Comparison of ENCODE assay signal across 16 mouse cellular contexts in the genomic region with DNA sequence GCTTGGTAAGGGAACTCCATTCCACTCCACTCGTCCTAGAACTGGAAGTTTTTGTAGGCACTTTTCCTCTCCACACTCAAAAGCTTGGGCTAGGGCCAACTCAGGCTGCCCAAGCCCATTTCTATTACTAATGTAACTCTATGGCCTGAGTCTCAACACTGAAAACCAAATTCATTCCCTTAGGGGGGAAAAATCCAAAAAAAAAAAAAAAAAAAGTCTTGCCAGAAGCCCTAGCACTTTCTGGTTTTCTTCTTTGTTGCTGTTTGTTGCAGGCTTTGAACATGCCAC. TPM values are rescaled to one million over a fixed set of nuclear protein-coding genes. Genes with fewer than 3 reads are reported as not detected.
DNase-seq lines count a peak whose midpoint lies in the region; ATAC-seq and TF ChIP-seq lines count a peak whose summit lies in the region.
"Had no signal": no experiment of that assay in that cellular context is flagged by ENCODE, and none has a peak within 500 bp of the region (broad histone marks: within the 10 kb centered on the region; RNA-seq: fewer than 3 reads in every experiment).

No protein-coding gene starts in this region.

- TF ChIP-seq CTCF in kidney, postnatal 0 days (IDR thresholded peaks at IDR 0.05; ENCODE audit: low read depth), result no peak
- TF ChIP-seq CTCF in thymus, adult 2 months (IDR thresholded peaks at IDR 0.05; ENCODE audit: borderline replicate concordance, control insufficient read depth, extremely low read depth, insufficient read depth, low read length, poor library complexity), result no peak

- TF ChIP-seq POLR2A in thymus, adult 2 months (IDR thresholded peaks at IDR 0.05; ENCODE audit: control insufficient read depth, extremely low read depth, insufficient read depth, low read length, poor library complexity), result no peak

- H3K27ac ChIP-seq in kidney, postnatal 0 days, result no peak overlapping the region
- no peak overlapping the region for H3K27ac ChIP-seq in embryonic facial prominence, embryonic 11.5 days (replicated peaks; ENCODE audit: low read depth, low read length)
- peak overlapping the region; percentile 87 for H3K27ac ChIP-seq in hindbrain, embryonic 13.5 days
- peak overlapping the region; percentile 66 for H3K27ac ChIP-seq in neural tube, embryonic 12.5 days
- H3K27ac ChIP-seq in thymus, adult 2 months (ENCODE audit: control insufficient read depth, insufficient read depth, low read length), result no peak overlapping the region
- H3K27ac ChIP-seq: midbrain, embryonic 15.5 days had no signal

- H3K9me3 ChIP-seq in kidney, postnatal 0 days (replicated peaks; ENCODE audit: low read length), result no peaks in the 10 kb centered on the region
- H3K9me3 ChIP-seq in embryonic facial prominence, embryonic 11.5 days (replicated peaks; ENCODE audit: control insufficient read depth, low read length), result no peaks in the 10 kb centered on the region
- H3K9me3 ChIP-seq in hindbrain, embryonic 13.5 days, result no peaks in the 10 kb centered on the region
- H3K9me3 ChIP-seq in neural tube, embryonic 12.5 days, result no peaks in the 10 kb centered on the region
- H3K9me3 ChIP-seq: midbrain, embryonic 15.5 days had no signal

- peak overlapping the region; percentile 37; the same call in 1 of the 2 replicates for H3K4me2 ChIP-seq in kidney, postnatal 0 days (ENCODE audit: low read length)
- H3K4me2 ChIP-seq in embryonic facial prominence, embryonic 11.5 days (ENCODE audit: low read depth, low read length), result peak overlapping the region; percentile 29
- peak overlapping the region; percentile 88 for H3K4me2 ChIP-seq in hindbrain, embryonic 13.5 days
- H3K4me2 ChIP-seq in neural tube, embryonic 12.5 days (replicated peaks), result peak overlapping the region; percentile 99
- H3K4me2 ChIP-seq: midbrain, embryonic 15.5 days had no signal

- no peak overlapping the region for H3K4me3 ChIP-seq in kidney, postnatal 0 days (replicated peaks; ENCODE audit: low read depth, low read length)
- peak overlapping the region; percentile 13; the same call in 1 of the 2 replicates for H3K4me3 ChIP-seq in embryonic facial prominence, embryonic 11.5 days (ENCODE audit: low read depth, low read length)
- H3K4me3 ChIP-seq in hindbrain, embryonic 13.5 days, result peak overlapping the region; percentile 70
- peak overlapping the region; percentile 25 for H3K4me3 ChIP-seq in neural tube, embryonic 12.5 days
- no peak overlapping the region for H3K4me3 ChIP-seq in thymus, adult 2 months (ENCODE audit: control insufficient read depth, insufficient read depth, low read length)
- H3K4me3 ChIP-seq: erythroblast, embryonic 14.5 days; midbrain, embryonic 15.5 days had no signal

- 49% methylated on average over 1 of the region's 1 CpGs for WGBS in kidney, postnatal 0 days
- WGBS in embryonic facial prominence, embryonic 11.5 days, result 8% methylated on average over 1 of the region's 1 CpGs
- WGBS in hindbrain, embryonic 13.5 days, result 0% methylated on average over 1 of the region's 1 CpGs
- 5% methylated on average over 1 of the region's 1 CpGs for WGBS in neural tube, embryonic 12.5 days
- WGBS in thymus, adult 2 months, result 79% methylated on average over 1 of the region's 1 CpGs

- intact Hi-C loops in gastrocnemius, postnatal 36 days (cut with DNase I), result loop anchor here (5.0 kb wide), 1 partner anchor 45 kb away; a partner anchor contains a TSS

- no peak for DNase-seq in kidney, postnatal 0 days (ENCODE audit: low spot score)
- no peak for DNase-seq in kidney, adult 18-20 months
- no peak for DNase-seq in embryonic facial prominence, embryonic 11.5 days (ENCODE audit: low spot score)
- DNase-seq in right cerebral cortex, postnatal 4 days, result no peak
- no peak for DNase-seq in thymus, adult 2 months
- no peak for DNase-seq in gastrocnemius, postnatal 36 days
- DNase-seq: cerebellum, adult 8-10 months; heart, adult 18-20 months; spleen, adult 18-20 months; thymus, postnatal 25 days had no signal

- no peaks in the 10 kb centered on the region for H3K36me3 ChIP-seq in kidney, postnatal 0 days (ENCODE audit: insufficient read depth, low read length)
- no peaks in the 10 kb centered on the region for H3K36me3 ChIP-seq in embryonic facial prominence, embryonic 11.5 days (replicated peaks; ENCODE audit: control insufficient read depth, insufficient read depth, low read depth, low read length)
- no peaks in the 10 kb centered on the region for H3K36me3 ChIP-seq in hindbrain, embryonic 13.5 days
- H3K36me3 ChIP-seq in neural tube, embryonic 12.5 days, result peaks cover 3% of the 10 kb centered on the region; the same call in 1 of the 2 replicates
- no peaks in the 10 kb centered on the region for H3K36me3 ChIP-seq in thymus, adult 2 months (ENCODE audit: control insufficient read depth, insufficient read depth, low read length)
- H3K36me3 ChIP-seq: midbrain, embryonic 15.5 days had no signal

- peaks cover 57% of the 10 kb centered on the region for H3K4me1 ChIP-seq in kidney, postnatal 0 days (replicated peaks; ENCODE audit: insufficient read depth, low read length)
- no peaks in the 10 kb centered on the region; the same call in 1 of the 2 replicates for H3K4me1 ChIP-seq in embryonic facial prominence, embryonic 11.5 days (ENCODE audit: control insufficient read depth, insufficient read depth, low read length)
- H3K4me1 ChIP-seq in hindbrain, embryonic 13.5 days (replicated peaks), result peaks cover 35% of the 10 kb centered on the region
- H3K4me1 ChIP-seq in neural tube, embryonic 12.5 days, result peaks cover 58% of the 10 kb centered on the region
- peaks cover 2% of the 10 kb centered on the region; the same call in 1 of the 2 replicates for H3K4me1 ChIP-seq in thymus, adult 2 months (replicated peaks; ENCODE audit: control insufficient read depth, insufficient read depth, low read length)

- no peak overlapping the region for H3K9ac ChIP-seq in kidney, postnatal 0 days (ENCODE audit: low read depth, low read length)
- peak overlapping the region; percentile 37 for H3K9ac ChIP-seq in embryonic facial prominence, embryonic 11.5 days (replicated peaks; ENCODE audit: low read length)
- H3K9ac ChIP-seq in hindbrain, embryonic 13.5 days, result peak overlapping the region; percentile 100
- H3K9ac ChIP-seq in neural tube, embryonic 12.5 days, result peak overlapping the region; percentile 99
- H3K9ac ChIP-seq: midbrain, embryonic 15.5 days had no signal

- 0 out of 2 replicates have a peak, but pooled peaks cover 3% of the 10 kb centered on the region for H3K27me3 ChIP-seq in kidney, postnatal 0 days (ENCODE audit: insufficient read depth, low read length)
- peaks cover 68% of the 10 kb centered on the region for H3K27me3 ChIP-seq in embryonic facial prominence, embryonic 11.5 days (ENCODE audit: control insufficient read depth, insufficient read depth, low read length)
- peaks cover 31% of the 10 kb centered on the region for H3K27me3 ChIP-seq in hindbrain, embryonic 13.5 days
- H3K27me3 ChIP-seq in neural tube, embryonic 12.5 days (replicated peaks), result no peaks in the 10 kb centered on the region
- H3K27me3 ChIP-seq in thymus, adult 2 months (ENCODE audit: control insufficient read depth, insufficient read depth, low read length), result peaks cover 9% of the 10 kb centered on the region

- no peak for ATAC-seq in kidney, postnatal 0 days (replicated peaks; ENCODE audit: low FRiP score, low read depth)
- no peak for ATAC-seq in embryonic facial prominence, embryonic 11.5 days (replicated peaks; ENCODE audit: insufficient number of reproducible peaks, low FRiP score, low TSS enrichment, low read depth)
- no peak for ATAC-seq in hindbrain, embryonic 13.5 days (ENCODE audit: low FRiP score)
- ATAC-seq in neural tube, embryonic 12.5 days (ENCODE audit: low FRiP score, low read depth), result no peak
- ATAC-seq: midbrain, embryonic 15.5 days had no signal

RNA-seq across cellular contexts. Expression of a gene that starts 2.6 kb away (rescaled TPM):
- polyA plus RNA-seq in kidney, postnatal 0 days (2015; fragmentation: Nextera tagmentation; extraction: Ambion mirVana), result 2.3 and 2.4 TPM in 2 replicates
- 19.4 and 24.1 TPM in 2 replicates for polyA plus RNA-seq in embryonic facial prominence, embryonic 11.5 days (2014; fragmentation: Nextera tagmentation; extraction: Ambion mirVana)
- 39.1 and 40.2 TPM in 2 replicates for polyA plus RNA-seq in hindbrain, embryonic 13.5 days (2015; fragmentation: Nextera tagmentation; extraction: Ambion mirVana)
- 25.6 and 34.2 TPM in 2 replicates for polyA plus RNA-seq in neural tube, embryonic 12.5 days (2016; fragmentation: Nextera tagmentation; extraction: Ambion mirVana)
- polyA plus RNA-seq in thymus, adult 2 months (2012; rRNA removed), result 0.85 and 1.4 TPM in 2 replicates
- total RNA-seq in gastrocnemius, postnatal 36 days (2021), result under 1 TPM in 1 of 2 experiments, not detected in 1; 0.22 TPM
- polyA plus RNA-seq: erythroblast, embryonic 14.5 days; frontal cortex, adult 2 months had no signal

RNA-seq across cellular contexts. Expression of a gene that starts 3.9 kb away (rescaled TPM):
- polyA plus RNA-seq in kidney, postnatal 0 days (2015; fragmentation: Nextera tagmentation; extraction: Ambion mirVana), result 0.33 and 0.64 TPM in 2 replicates
- 1.1 TPM in 2 replicates for polyA plus RNA-seq in embryonic facial prominence, embryonic 11.5 days (2014; fragmentation: Nextera tagmentation; extraction: Ambion mirVana)
- polyA plus RNA-seq in hindbrain, embryonic 13.5 days (2015; fragmentation: Nextera tagmentation; extraction: Ambion mirVana), result 1.5 and 2.0 TPM in 2 replicates
- polyA plus RNA-seq in neural tube, embryonic 12.5 days (2016; fragmentation: Nextera tagmentation; extraction: Ambion mirVana), result 4.7 and 5.0 TPM in 2 replicates
- 0.43 and 0.63 TPM in 2 replicates for polyA plus RNA-seq in thymus, adult 2 months (2012; rRNA removed)
- under 1 TPM; 0.13 to 0.15 TPM for total RNA-seq in gastrocnemius, postnatal 36 days (2021)
- total RNA-seq: liver, adult 2 months had no signal
- polyA plus RNA-seq: erythroblast, embryonic 14.5 days had no signal

RNA-seq across cellular contexts. Expression of a gene that starts 15.3 kb away (rescaled TPM):
- polyA plus RNA-seq in kidney, postnatal 0 days (2015; fragmentation: Nextera tagmentation; extraction: Ambion mirVana), result 1.3 TPM in 2 replicates
- 0.13 and 0.22 TPM in 2 replicates for polyA plus RNA-seq in embryonic facial prominence, embryonic 11.5 days (2014; fragmentation: Nextera tagmentation; extraction: Ambion mirVana)
- polyA plus RNA-seq in hindbrain, embryonic 13.5 days (2015; fragmentation: Nextera tagmentation; extraction: Ambion mirVana), result 7.6 and 8.3 TPM in 2 replicates
- polyA plus RNA-seq in neural tube, embryonic 12.5 days (2016; fragmentation: Nextera tagmentation; extraction: Ambion mirVana), result 6.4 and 7.0 TPM in 2 replicates
- 0.04 TPM in 1 of 2 replicates, not detected in the other for polyA plus RNA-seq in thymus, adult 2 months (2012; rRNA removed)
- not detected for total RNA-seq in gastrocnemius, postnatal 36 days (2021)
- total RNA-seq: heart, adult 18-20 months had no signal
- polyA plus RNA-seq: erythroblast, embryonic 14.5 days; frontal cortex, adult 2 months; midbrain, embryonic 15.5 days had no signal

RNA-seq across cellular contexts. Expression of a gene that starts 29.5 kb away (rescaled TPM):
- 1.6 and 2.2 TPM in 2 replicates for polyA plus RNA-seq in kidney, postnatal 0 days (2015; fragmentation: Nextera tagmentation; extraction: Ambion mirVana)
- 0.31 and 0.34 TPM in 2 replicates for polyA plus RNA-seq in embryonic facial prominence, embryonic 11.5 days (2014; fragmentation: Nextera tagmentation; extraction: Ambion mirVana)
- 14.5 and 14.8 TPM in 2 replicates for polyA plus RNA-seq in hindbrain, embryonic 13.5 days (2015; fragmentation: Nextera tagmentation; extraction: Ambion mirVana)
- polyA plus RNA-seq in neural tube, embryonic 12.5 days (2016; fragmentation: Nextera tagmentation; extraction: Ambion mirVana), result 7.1 and 9.7 TPM in 2 replicates
- polyA plus RNA-seq in thymus, adult 2 months (2012; rRNA removed), result 1.2 and 1.5 TPM in 2 replicates
- 1 to 10 TPM; 2.0 TPM for total RNA-seq in gastrocnemius, postnatal 36 days (2021)
- polyA plus RNA-seq: erythroblast, embryonic 14.5 days; frontal cortex, adult 2 months; midbrain, embryonic 15.5 days had no signal

RNA-seq across cellular contexts. Expression of a gene that starts 42.4 kb away (rescaled TPM):
- polyA plus RNA-seq in kidney, postnatal 0 days (2015; fragmentation: Nextera tagmentation; extraction: Ambion mirVana), result 9.7 and 10.4 TPM in 2 replicates
- 0.39 and 1.4 TPM in 2 replicates for polyA plus RNA-seq in embryonic facial prominence, embryonic 11.5 days (2014; fragmentation: Nextera tagmentation; extraction: Ambion mirVana)
- 116 and 150 TPM in 2 replicates for polyA plus RNA-seq in hindbrain, embryonic 13.5 days (2015; fragmentation: Nextera tagmentation; extraction: Ambion mirVana)
- polyA plus RNA-seq in neural tube, embryonic 12.5 days (2016; fragmentation: Nextera tagmentation; extraction: Ambion mirVana), result 72.6 and 76.1 TPM in 2 replicates
- 1.1 and 1.5 TPM in 2 replicates for polyA plus RNA-seq in thymus, adult 2 months (2012; rRNA removed)
- 1 to 10 TPM; 1.6 to 2.0 TPM for total RNA-seq in gastrocnemius, postnatal 36 days (2021)
- polyA plus RNA-seq: erythroblast, embryonic 14.5 days; frontal cortex, adult 2 months; midbrain, embryonic 15.5 days had no signal

Comparison
In these comparisons a context has a peak if more than half of its experiments do, and no peak if none do; other contexts are left out.
1. H3K27ac ChIP-seq: peak in hindbrain, embryonic 13.5 days (single experiment) and neural tube, embryonic 12.5 days (single experiment); none in kidney, postnatal 0 days (single experiment), embryonic facial prominence, embryonic 11.5 days (single experiment) and thymus, adult 2 months (single experiment).
2. H3K4me2 ChIP-seq: peak in every context shown above with its lines; median percentile 99 in neural tube, embryonic 12.5 days; 88 in hindbrain, embryonic 13.5 days; 37 in kidney, postnatal 0 days; 29 in embryonic facial prominence, embryonic 11.5 days.
3. H3K4me3 ChIP-seq: peak in embryonic facial prominence, embryonic 11.5 days (single experiment), hindbrain, embryonic 13.5 days (single experiment) and neural tube, embryonic 12.5 days (single experiment); none in kidney, postnatal 0 days (single experiment) and thymus, adult 2 months (single experiment).